Mouse (Mus musculus) neural tube, embryonic 11.5 days (tissue): Measurements from ENCODE around the gene Coq9. TPM values are rescaled to one million over a fixed set of nuclear protein-coding genes. Genes with fewer than 3 reads are reported as not detected.

Source experiments
- ATAC-seq: fragments of 200-750 bp; cut with Nextera tagmentation; 2 replicates; pipeline ENCODE4 v1.8.0; 2017; ENCODE audit warnings: moderate number of reproducible peaks, mild to moderate bottlenecking, moderate TSS enrichment, moderate library complexity; ENCODE audit not compliant: insufficient read depth, low FRiP score, low TSS enrichment
- DNase-seq: peaks from one replicate; pipeline ENCODE4 v3.0.0-alpha.2; 2015; ENCODE audit warnings: low spot score
- H3K27ac ChIP-seq: fragments of 300-500 bp; sonication (generic); 2 replicates; pipeline ENCODE4 v1.5.1; 2014; ENCODE audit warnings: low read depth, mild to moderate bottlenecking, low read length
- H3K27me3 ChIP-seq: fragments of 300-500 bp; sonication (generic); 2 replicates; pipeline ENCODE4 v1.6.1; 2014; ENCODE audit warnings: mild to moderate bottlenecking, low read length, mixed read lengths; ENCODE audit not compliant: control insufficient read depth, insufficient read depth
- H3K36me3 ChIP-seq: fragments of 300-500 bp; sonication (generic); 2 replicates; pipeline ENCODE4 v1.6.1; 2014; ENCODE audit warnings: mild to moderate bottlenecking, low read length, moderate library complexity, mixed read lengths; ENCODE audit not compliant: control insufficient read depth, insufficient read depth
- H3K4me1 ChIP-seq: fragments of 300-500 bp; sonication (generic); 2 replicates; pipeline ENCODE4 v1.6.1; 2014; ENCODE audit warnings: low read length, mixed read lengths; ENCODE audit not compliant: control insufficient read depth, insufficient read depth
- H3K4me2 ChIP-seq: fragments of 300-500 bp; sonication (generic); 2 replicates; pipeline ENCODE4 v1.6.1; 2014; ENCODE audit warnings: low read depth, mild to moderate bottlenecking, moderate library complexity
- H3K4me3 ChIP-seq: fragments of 300-500 bp; sonication (generic); 2 replicates; pipeline ENCODE4 v1.5.1; 2014; ENCODE audit warnings: low read depth, low read length
- H3K9ac ChIP-seq: fragments of 300-500 bp; sonication (generic); 2 replicates; pipeline ENCODE4 v1.6.1; 2014; ENCODE audit warnings: mild to moderate bottlenecking, low read length
- H3K9me3 ChIP-seq: fragments of 300-500 bp; sonication (generic); 2 replicates; pipeline ENCODE4 v1.6.1; 2016; ENCODE audit warnings: low read length; ENCODE audit not compliant: control insufficient read depth
- WGBS: fragments of 180-500 bp; shearing (Covaris S2); extraction: QIAGEN DNeasy Blood & Tissue Kit; methylation state at CpG from one replicate; pipeline ENCODE4 v1.1.7; 2014; 5-methylcytosine and 5-hydroxymethylcytosine counted together
- polyA plus RNA-seq: library from polyadenylated mRNA; unstranded; fragments of >200 nt; fragmentation: Nextera tagmentation; extraction: Ambion mirVana; gene quantifications from 2 replicates; pipeline ENCODE4 v1.2.1, GENCODE M21; 2014

Gene Coq9
- 54.0 and 59.3 TPM in 2 replicates for polyA plus RNA-seq

GRCm38 (mm10) chr8:94837662-94838574, at the start of gene Coq9, which contains the start of gene Ciapin1:
Coq9 (plus strand) TSS chr8:94838321.
Ciapin1 (minus strand) TSS chr8:94838358.
- peak within 1 kb of the TSS; percentile 92 for H3K9ac ChIP-seq
- no peaks in the 10 kb centered on the region for H3K36me3 ChIP-seq
- WGBS: under 1% methylated on average over 82 of the region's 82 CpGs
- no peaks in the 10 kb centered on the region for H3K27me3 ChIP-seq
- H3K4me2 ChIP-seq: peak within 1 kb of the TSS; percentile 82
- peak within 1 kb of the TSS; percentile 92 for H3K4me3 ChIP-seq
- peak within 1 kb of the TSS; percentile 84 for H3K27ac ChIP-seq
- H3K9me3 ChIP-seq: no peaks in the 10 kb centered on the region
- ATAC-seq (peak; percentile 97), DNase-seq (peak; percentile 98)
- peaks cover 14% of the 10 kb centered on the region for H3K4me1 ChIP-seq

GRCm38 (mm10) chr8:94789256-94789955, 48.7 kb upstream of the Coq9 start:
- Histone ChIP-seq H3K27me3 (no peaks in the 10 kb centered on the region), H3K4me1 (no peaks in the 10 kb centered on the region), H3K27ac (no peak overlapping the region), H3K9me3 (no peaks in the 10 kb centered on the region), H3K36me3 (no peaks in the 10 kb centered on the region), H3K9ac (no peak overlapping the region), H3K4me3 (no peak overlapping the region), H3K4me2 (no peak overlapping the region)
- 70% methylated on average over 10 of the region's 10 CpGs for WGBS
- ATAC-seq (no peak), DNase-seq (no peak)

- H3K27me3 ChIP-seq: no peaks in the 10 kb centered on the region
- H3K9me3 ChIP-seq: no peaks in the 10 kb centered on the region
- no peak overlapping the region for H3K4me3 ChIP-seq
- no peak overlapping the region for H3K9ac ChIP-seq
- H3K4me1 ChIP-seq: no peaks in the 10 kb centered on the region
- no peaks in the 10 kb centered on the region for H3K36me3 ChIP-seq
- no peak overlapping the region for H3K4me2 ChIP-seq
- no peak for DNase-seq
- 89% methylated on average over 4 of the region's 4 CpGs for WGBS
- ATAC-seq: no peak
- no peak overlapping the region for H3K27ac ChIP-seq
Measured at GRCm38 (mm10) chr8:94794368-94794767, 43.8 kb upstream of the Coq9 start.

- ATAC-seq: no peak
- H3K4me2 ChIP-seq: no peak overlapping the region
- no peaks in the 10 kb centered on the region for H3K4me1 ChIP-seq
- H3K27me3 ChIP-seq: no peaks in the 10 kb centered on the region
- 92% methylated on average over 2 of the region's 2 CpGs for WGBS
- H3K9me3 ChIP-seq: no peaks in the 10 kb centered on the region
- H3K36me3 ChIP-seq: no peaks in the 10 kb centered on the region
- no peak overlapping the region for H3K4me3 ChIP-seq
- no peak overlapping the region for H3K9ac ChIP-seq
- H3K27ac ChIP-seq: no peak overlapping the region
- no peak for DNase-seq
Measured at GRCm38 (mm10) chr8:94794782-94795181, 43.3 kb upstream of the Coq9 start.

- H3K9ac ChIP-seq: no peak overlapping the region
- H3K27me3 ChIP-seq: no peaks in the 10 kb centered on the region
- peak; percentile 57 for DNase-seq
- H3K27ac ChIP-seq: no peak overlapping the region
- WGBS: 70% methylated on average over 7 of the region's 7 CpGs
- H3K9me3 ChIP-seq: no peaks in the 10 kb centered on the region
- no peaks in the 10 kb centered on the region for H3K36me3 ChIP-seq
- no peaks in the 10 kb centered on the region for H3K4me1 ChIP-seq
- H3K4me3 ChIP-seq: no peak overlapping the region
- no peak overlapping the region for H3K4me2 ChIP-seq
- no peak for ATAC-seq
Measured at GRCm38 (mm10) chr8:94800278-94800968, 37.7 kb upstream of the Coq9 start.

- Histone ChIP-seq H3K36me3 (no peaks in the 10 kb centered on the region), H3K27me3 (no peaks in the 10 kb centered on the region), H3K4me2 (no peak overlapping the region), H3K9me3 (no peaks in the 10 kb centered on the region), H3K4me1 (no peaks in the 10 kb centered on the region), H3K9ac (no peak overlapping the region), H3K4me3 (no peak overlapping the region), H3K27ac (no peak overlapping the region)
- peak; percentile 20 for DNase-seq
- 49% methylated on average over 14 of the region's 14 CpGs for WGBS
- ATAC-seq: no peak
Measured at GRCm38 (mm10) chr8:94801293-94802095, 36.6 kb upstream of the Coq9 start.

- 77% methylated on average over 4 of the region's 4 CpGs for WGBS
- no peak for DNase-seq
Measured at GRCm38 (mm10) chr8:94802375-94802774, 35.7 kb upstream of the Coq9 start.

GRCm38 (mm10) chr8:94803551-94803950, 34.6 kb upstream of the Coq9 start:
- DNase-seq (no peak), ATAC-seq (no peak)
- no peaks in the 10 kb centered on the region for H3K27me3 ChIP-seq
- 75% methylated on average over 6 of the region's 6 CpGs for WGBS
- H3K9ac ChIP-seq: no peak overlapping the region
- no peaks in the 10 kb centered on the region for H3K4me1 ChIP-seq
- H3K9me3 ChIP-seq: no peaks in the 10 kb centered on the region
- H3K4me3 ChIP-seq: no peak overlapping the region
- no peak overlapping the region for H3K4me2 ChIP-seq
- H3K36me3 ChIP-seq: no peaks in the 10 kb centered on the region
- H3K27ac ChIP-seq: no peak overlapping the region

More at GRCm38 (mm10) chr8:94802375-94802774, 35.7 kb upstream of the Coq9 start:
- Histone ChIP-seq H3K36me3 (no peaks in the 10 kb centered on the region), H3K4me3 (no peak overlapping the region), H3K27me3 (no peaks in the 10 kb centered on the region), H3K9me3 (no peaks in the 10 kb centered on the region), H3K4me2 (no peak overlapping the region), H3K27ac (no peak overlapping the region), H3K9ac (no peak overlapping the region), H3K4me1 (no peaks in the 10 kb centered on the region)
- ATAC-seq: no peak
